Mouse (Mus musculus): Measurements from ENCODE around the gene Gm14322.
"Not testable (repeated sequence)": the region's sequence is repeated elsewhere in the genome, so short reads cannot be mapped to it uniquely, and the experiment has no call there.

Gm14322 gene

GRCm38 (mm10) chr2:177758941-177759558 is at the start of gene Gm14322:
Gene Gm14322 (plus strand): TSS chr2:177759288.
- CTCF ChIA-PET, result not testable (repeated sequence)

GRCm38 (mm10) chr2:177741487-177741886 is 17.6 kb upstream of the Gm14322 start:
- CTCF ChIA-PET, result not testable (repeated sequence)

- CTCF ChIA-PET, result not testable (repeated sequence)
These were observed 28.3 kb downstream of the Gm14322 start for GRCm38 (mm10) chr2:177787351-177787750.

GRCm38 (mm10) chr2:177806170-177806569 is 47.1 kb downstream of the Gm14322 start:
- CTCF ChIA-PET, result not testable (repeated sequence)

Measured in spleen, embryonic (tissue).